Mouse (Mus musculus) right cerebral cortex, adult 18-20 months (tissue): Measurements from ENCODE around the gene Atg4d.
"Not testable (repeated sequence)": the region's sequence is repeated elsewhere in the genome, so short reads cannot be mapped to it uniquely, and the experiment has no call there.

Source experiments
- DNase-seq: peaks from one replicate; pipeline ENCODE4 v3.0.0; 2022; ENCODE audit warnings: mixed read lengths

The Atg4d gene

GRCm38 (mm10) chr9:21241343-21241742 lies 23.8 kb upstream of the Atg4d start:
- DNase-seq = peak; percentile 80

GRCm38 (mm10) chr9:21243826-21244427 lies 21.2 kb upstream of the Atg4d start:
- DNase-seq = no peak

- DNase-seq = peak; percentile 56
Observed at GRCm38 (mm10) chr9:21244428-21245112, 20.5 kb upstream of the Atg4d start.

GRCm38 (mm10) chr9:21245113-21245487 lies 20.0 kb upstream of the Atg4d start:
- no peak for DNase-seq

DNA sequence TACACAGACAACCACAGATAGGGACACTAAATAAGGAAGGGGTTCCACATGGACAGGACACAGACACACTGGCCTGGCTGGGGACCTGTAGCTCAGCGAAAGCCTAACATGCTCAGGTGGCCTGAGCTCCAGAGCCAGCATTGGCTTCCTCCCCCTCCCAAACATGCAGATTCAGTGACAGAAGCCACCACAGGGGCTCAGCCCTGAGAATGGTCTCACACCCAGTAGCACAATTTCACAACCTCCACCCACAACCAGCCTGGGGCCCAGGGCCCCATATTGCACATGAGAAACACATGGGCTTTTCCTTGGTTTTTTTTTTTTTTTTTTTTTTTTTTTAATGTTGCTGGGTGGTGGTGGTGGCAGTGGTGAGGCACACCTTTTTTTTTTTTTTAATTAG lies 18.8 kb upstream of the Atg4d start:
- DNase-seq = no peak

DNA sequence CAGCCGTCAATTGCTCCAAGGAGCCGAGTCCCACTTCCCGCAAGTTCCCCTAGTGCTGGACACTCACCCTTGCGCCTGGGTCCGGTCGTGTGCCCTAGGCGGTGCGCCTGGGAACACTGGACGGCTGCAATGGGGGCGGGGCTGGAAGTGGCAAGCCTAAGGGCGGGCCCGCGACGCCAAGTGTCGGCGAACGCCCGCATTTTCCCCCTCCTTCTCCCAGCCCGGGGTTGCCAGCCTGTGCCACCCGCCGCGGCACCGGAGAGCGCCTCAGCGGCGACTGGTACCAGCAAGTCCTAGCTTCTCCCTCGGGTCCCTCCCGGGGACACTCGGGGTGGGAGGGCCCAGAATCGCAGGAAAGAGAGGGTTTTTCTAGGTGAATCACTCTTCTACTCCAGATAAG lies 16.8 kb upstream of the Atg4d start, which contains the start of gene S1pr5:
TSS of gene S1pr5 (minus strand) at position 118 of the 400 bp plus-strand sequence.
- DNase-seq = peak; percentile 68

- DNase-seq = no peak
Observed at GRCm38 (mm10) chr9:21249629-21250508, 15.2 kb upstream of the Atg4d start.

DNA sequence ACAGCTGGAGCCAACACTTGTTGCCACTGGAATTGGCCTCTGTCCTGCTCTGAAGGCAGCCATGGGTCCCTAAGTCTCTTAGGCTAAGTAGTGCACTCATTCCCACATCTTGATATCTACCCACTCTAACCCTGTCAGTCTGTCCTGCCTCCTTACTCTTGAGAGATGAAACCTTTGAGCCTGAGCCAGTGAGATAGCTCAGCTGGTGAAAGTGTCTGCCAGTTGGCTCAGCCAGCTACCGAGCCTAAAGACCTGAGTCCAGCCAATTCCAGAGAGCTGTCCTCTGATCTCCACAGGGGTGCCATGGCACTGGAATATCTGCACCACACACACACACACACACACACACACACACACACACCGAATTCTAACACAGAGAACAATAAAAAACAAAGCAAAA lies 14.6 kb upstream of the Atg4d start:
- DNase-seq = no peak

- no peak for DNase-seq
Observed at GRCm38 (mm10) chr9:21251116-21251735, 13.9 kb upstream of the Atg4d start.

DNA sequence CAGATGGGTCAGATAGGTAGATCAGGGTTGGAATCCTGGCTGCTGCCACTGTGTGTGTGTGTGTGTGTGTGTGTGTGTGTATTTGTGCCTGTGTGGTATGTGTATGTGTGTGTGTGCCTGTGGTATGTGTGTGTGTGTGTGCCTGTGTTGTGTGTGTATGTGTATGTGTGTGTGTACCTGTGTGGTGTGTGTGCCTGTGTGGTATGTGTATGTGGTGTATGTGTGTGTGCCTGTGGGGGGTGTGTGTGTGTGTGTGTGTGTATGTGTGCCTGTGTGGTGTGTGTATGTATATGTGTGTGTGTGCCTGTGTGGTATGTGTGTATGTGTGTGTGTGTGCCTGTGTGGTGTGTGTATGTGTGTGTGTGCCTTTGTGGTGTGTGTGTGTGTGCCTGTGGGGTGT lies 10.4 kb upstream of the Atg4d start:
- no peak for DNase-seq

- DNase-seq = not testable (repeated sequence)
Observed at GRCm38 (mm10) chr9:21256349-21256748, 8.7 kb upstream of the Atg4d start.

DNA sequence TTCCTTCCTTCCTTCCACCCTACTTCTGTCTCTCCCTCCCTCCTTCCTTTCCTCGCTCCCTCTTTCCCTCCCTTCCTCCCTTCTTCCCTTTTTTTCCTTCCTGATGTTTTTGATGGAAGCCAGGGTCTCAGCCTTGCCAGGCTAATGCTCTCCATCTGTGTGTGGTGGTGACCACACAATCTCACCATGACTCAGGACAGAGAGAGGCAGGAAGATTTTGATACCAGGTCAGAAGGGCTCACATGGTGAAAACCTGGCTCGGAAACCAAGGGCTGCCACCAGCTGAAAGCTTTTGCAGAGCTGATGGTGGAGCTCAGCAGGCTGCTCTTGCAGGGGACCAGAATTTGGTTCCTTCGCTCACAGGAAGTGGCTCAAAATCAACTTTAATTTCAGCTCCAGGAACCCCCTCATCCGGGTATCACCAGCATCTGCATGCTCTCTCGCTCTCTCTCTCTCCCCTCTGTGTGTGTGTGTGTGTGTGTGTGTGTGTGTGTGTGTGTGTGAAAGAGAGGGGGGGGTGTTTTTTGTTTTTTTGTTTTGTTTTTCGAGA lies 4.5 kb upstream of the Atg4d start:
- no peak for DNase-seq

DNA sequence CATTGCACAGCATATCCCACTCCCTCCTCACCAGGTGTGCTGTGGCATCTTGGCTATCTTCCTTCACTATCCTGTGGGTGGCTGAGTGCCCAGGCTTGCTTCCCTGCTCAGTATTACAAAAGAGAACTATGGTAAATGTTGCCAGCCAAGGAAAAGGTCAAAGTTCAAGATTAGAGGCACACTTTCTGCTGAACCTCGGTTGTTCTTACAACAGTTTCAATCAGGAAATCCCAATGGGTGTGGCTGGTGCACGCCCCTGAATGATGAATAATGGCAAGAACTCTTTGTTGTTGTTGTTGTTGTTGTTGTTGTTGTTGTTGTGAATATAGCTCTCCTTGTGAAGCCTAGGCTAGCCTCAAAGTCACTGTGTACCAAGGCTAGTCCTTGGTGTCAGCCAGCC lies 3.3 kb upstream of the Atg4d start:
- DNase-seq = no peak

GRCm38 (mm10) chr9:21264272-21264999 lies 657 bp upstream of the Atg4d start:
- no peak for DNase-seq

- no peak for DNase-seq
Observed at GRCm38 (mm10) chr9:21265611-21266010, 518 bp downstream of the Atg4d start.

GRCm38 (mm10) chr9:21266889-21267288 lies 1.8 kb downstream of the Atg4d start:
- no peak for DNase-seq

DNA sequence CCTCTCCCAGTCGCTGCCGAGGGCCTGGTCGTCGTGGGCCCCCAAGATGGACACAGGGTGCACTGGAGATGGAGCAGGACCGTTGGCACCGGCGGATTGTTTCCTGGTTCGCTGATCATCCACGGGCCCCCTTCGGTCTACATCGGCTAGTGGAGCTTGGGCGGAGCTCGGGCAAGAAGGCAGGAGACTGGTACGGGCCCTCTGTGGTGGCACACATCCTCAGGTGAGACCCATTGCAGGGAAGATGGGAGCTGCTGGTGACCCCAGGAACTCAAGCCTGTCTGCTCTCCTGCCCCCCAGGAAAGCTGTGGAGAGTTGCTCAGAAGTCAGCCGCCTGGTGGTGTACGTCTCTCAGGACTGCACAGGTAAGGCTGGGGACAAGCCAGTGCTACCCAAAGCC lies 3.2 kb downstream of the Atg4d start:
- DNase-seq = no peak

DNA sequence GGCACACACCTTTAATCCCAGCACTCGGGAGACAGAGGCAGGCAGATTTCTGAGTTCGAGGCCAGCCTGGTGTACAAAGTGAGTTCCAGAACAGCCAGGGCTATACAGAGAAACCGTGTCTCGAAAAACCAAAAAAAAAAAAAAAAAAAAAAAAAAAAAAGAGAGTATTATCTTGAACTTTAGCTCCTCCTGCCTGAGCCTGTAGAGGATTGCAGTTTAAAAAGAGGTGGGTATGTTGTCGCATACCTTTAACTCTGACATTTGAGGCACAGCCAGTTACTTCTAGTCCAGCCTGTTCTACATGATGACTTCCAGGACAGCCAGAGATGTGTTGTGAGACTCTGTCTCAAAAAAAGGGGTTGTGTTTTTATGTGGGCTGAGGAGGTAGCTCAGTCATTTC lies 4.5 kb downstream of the Atg4d start:
- not testable (repeated sequence) for DNase-seq

- no peak for DNase-seq
Observed at GRCm38 (mm10) chr9:21272391-21272790, 7.3 kb downstream of the Atg4d start.

GRCm38 (mm10) chr9:21273094-21273493 lies 8.0 kb downstream of the Atg4d start:
- DNase-seq = no peak

DNA sequence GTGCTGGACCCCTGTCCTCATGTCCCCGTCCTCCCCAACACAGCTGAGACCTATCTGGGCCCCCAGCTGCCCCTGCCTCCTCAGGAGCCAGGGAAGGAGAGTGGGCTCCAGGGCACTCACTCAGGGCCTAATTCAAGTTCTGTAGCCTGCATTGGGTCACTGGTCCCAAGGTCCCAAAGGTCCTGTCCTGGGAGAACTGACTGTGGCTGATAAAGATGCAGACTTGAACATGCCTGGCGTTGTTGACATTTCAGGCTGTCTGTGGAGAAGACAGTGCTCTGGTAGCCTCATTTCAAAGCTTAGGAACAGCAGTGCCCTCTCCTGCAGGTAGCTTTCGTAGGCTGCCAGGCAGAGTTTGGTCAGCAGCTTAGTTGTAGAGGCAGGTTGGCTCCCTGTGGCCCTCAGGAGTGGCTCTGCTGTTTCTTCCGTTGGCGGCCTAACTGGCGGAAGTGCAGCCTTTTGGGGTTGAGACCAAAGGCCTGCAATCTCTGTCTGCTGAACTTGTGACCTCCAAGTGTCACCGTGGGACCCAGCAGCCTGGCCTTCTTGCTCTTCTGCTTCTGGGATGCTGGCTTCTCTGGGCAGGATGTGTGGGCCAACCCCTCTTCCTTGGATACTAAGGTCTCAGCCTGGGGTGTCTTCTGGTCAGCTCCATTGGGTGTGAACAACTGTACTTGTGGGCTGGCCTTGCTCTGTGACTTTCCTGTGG lies 8.6 kb downstream of the Atg4d start:
- no peak for DNase-seq

DNA sequence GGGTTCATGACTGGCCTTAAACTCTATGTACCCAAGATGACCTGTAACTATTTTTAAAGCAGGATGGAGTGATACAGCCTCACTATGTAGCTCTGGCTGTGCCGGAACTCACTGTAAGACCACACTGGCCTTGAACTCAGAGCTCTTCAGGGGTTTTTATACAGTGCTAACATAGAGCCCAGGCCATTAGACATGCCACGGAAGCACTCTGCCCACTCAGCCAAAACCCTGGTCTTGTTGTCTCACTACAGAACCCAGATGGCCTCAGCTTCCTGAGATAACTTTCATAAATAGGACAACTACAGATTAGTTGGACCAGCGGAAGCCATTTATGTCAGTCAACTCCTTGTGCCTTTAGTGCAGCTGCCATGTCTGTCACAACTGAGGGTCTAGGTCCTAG lies 9.2 kb downstream of the Atg4d start:
- no peak for DNase-seq
